Mouse (Mus musculus): ENCODE data around the gene Pdzd2.

Gene Pdzd2

DNA sequence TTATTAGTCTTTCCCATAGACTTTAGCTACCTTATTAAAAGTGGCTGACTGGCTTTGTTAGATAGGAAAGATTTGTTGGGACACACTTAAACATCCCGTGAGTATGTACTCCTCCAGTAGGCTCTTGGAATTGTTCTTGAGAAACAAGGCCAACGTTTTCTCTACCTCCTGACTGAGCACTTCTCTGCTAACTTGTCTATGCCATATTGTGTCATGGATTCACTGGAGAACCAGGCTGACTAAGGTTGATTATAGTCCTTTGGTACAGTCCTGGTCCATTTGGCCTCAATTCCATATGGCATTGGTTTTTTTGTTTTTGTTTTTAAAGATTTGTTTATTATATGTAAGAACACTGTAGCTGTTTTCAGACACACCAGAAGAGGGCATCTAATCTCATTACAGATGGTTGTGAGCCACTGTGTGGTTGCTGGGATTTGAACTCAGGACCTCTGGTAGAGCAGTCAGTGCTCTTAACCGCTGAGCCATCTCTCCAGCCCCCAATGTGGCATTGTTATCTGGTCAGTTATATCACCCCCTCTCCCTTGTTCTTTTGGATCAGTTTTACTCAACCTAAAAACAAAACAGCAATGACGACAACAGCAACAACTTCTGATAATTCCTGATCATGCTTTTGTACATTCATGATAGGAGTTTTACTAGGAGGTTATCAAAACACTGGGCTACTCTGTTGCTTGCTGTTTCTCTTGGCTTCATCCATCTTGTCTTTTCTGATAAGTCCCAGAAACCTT lies 402.5 kb downstream of the Pdzd2 start:
- no peak for DNase-seq

GRCm38 (mm10) chr15:12334381-12334780 lies 405.3 kb downstream of the Pdzd2 start:
- no peak for DNase-seq

GRCm38 (mm10) chr15:12331300-12331699 lies 408.4 kb downstream of the Pdzd2 start:
- no peak for DNase-seq

DNA sequence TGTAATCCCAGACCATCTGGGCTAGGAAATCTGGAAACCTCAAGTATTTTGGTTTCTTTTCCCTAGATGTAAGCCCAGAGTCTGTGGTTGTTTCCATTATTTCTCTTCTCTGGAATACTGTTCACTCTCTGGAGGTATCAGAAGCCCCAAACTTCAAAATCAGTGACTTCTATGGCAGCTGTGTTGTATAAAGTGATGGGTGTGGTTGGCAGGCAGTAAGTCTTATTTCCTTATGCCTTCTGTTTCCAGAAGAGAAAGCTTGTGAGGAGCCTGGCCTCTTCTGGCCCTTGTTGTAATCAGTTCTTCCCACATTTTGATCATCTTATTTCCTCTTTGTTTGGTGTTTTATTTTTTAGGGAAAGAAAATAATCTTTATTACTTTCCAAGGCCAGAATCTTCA lies 408.8 kb downstream of the Pdzd2 start:
- DNase-seq = no peak

DNA sequence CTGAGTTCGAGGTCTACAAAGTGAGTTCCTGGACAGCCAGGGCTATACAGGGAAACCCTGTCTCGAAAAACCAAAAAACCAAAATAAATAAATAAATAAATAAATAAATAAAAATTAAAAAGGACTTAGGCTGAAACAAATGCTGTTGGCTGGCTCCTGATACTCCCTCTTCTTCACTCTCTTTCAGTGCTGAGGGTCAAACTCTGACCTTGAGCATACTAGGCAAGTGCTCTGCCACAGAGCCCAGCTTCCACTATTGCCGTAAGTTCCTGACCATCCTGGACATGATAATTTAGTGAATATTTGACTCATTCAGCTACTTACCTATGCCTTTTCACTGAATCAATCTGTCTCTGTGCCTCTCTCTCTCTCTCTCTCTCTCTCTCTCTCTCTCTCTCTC lies 409.3 kb downstream of the Pdzd2 start:
- no peak for DNase-seq

DNA sequence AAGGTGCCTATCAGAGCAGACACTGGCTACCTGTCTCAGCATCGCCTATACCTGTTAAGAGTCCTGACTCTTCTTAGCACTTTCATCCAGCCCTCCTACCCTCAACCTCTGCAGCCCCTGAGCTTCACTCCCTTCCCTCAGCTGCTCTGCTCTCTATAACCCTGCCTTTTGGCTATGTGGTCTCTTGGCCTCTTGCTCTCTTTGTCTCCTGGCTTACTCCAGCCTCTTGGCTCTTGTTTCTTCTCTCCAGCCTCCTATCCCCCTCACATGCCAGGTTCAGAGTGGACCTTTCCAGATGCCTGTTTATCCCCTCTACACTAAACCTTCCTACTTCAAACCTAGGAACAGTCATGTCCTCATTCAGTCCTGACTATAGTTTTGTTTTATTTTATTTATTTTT lies 415.4 kb downstream of the Pdzd2 start:
- DNase-seq = no peak

DNA sequence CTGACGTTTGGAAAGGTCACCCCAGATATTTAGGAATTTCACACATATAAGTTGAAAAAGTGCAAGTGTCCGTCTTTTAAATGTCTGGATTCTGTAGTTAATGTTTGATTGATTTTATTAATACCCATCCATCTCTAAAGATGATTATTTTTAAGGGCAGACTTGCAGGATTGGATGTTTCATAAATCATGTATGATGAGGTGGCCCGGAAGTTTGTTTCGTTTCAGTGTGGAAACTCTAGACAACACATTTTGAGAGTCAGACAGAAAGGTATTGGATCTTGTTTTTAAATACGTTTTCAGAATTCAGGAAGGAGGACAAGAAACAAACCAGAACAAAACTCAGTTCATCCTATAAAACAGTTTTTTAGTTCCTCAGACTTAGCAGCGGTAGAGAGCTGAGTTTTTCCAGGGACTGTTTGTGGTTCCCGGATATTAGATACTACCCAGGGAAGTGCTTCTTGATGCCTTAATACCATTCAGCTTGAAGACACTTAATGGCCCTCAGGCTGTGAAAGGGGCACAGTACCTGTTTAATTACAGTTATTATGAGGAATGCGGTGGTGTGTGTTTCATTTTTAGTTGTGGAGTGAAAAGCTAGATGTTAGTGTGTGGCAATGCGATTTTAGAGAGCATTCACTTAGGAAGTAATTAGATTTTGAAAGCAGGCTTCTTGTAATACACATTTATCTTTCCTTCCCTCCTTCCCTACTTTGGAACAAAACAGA lies 416.9 kb downstream of the Pdzd2 start:
- DNase-seq = no peak

DNA sequence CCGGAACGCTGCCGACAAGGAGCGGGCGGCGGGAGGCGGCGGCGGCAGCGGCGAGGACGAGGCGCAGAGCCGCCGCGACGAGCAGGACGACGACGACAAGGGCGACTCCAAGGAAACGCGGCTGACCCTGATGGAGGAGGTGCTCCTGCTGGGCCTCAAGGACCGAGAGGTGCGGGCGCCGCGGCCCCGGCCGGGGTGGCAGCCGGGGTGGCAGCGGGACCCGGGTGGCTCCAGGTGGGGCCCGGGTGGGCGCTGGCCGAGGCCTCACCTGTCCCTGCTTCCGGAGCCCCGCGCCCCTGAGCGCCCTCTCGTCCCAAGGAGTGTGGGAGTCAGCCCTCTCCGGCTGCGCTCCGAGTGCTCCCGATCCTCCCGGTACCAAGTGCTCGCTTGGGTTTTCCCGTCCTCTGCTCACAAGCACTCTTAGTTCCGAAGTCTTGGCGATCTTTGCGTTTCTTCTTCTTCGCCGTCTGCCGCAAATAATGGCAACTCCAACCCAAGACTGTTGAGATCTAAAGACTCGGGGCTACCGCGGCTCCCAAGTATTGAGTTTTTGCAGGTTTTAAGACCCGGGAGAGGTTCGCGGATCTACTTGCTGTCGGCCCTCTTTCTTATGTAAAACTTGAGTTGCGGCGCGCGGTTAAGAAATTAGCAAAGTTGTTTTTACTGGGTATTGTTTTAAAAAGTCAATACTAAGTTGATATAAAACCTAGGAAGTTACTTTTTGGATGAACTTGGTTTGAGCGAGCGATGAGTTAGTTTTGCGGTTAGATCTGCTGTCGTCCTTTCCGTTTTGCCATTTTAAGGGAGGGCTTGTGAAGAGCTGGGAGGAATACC lies 417.7 kb downstream of the Pdzd2 start, which contains the start of gene 1810049J17Rik:
Gene 1810049J17Rik, minus strand, starts transcription at position 112 of the 834 bp plus-strand sequence.
- DNase-seq = no peak

- peak; percentile 96 for DNase-seq
Measured at GRCm38 (mm10) chr15:12321091-12321787, 418.5 kb downstream of the Pdzd2 start, which contains the start of gene Golph3. TSS of gene Golph3 (plus strand) at chr15:12321450.

GRCm38 (mm10) chr15:12320441-12321090 lies 419.2 kb downstream of the Pdzd2 start:
- no peak for DNase-seq

DNA sequence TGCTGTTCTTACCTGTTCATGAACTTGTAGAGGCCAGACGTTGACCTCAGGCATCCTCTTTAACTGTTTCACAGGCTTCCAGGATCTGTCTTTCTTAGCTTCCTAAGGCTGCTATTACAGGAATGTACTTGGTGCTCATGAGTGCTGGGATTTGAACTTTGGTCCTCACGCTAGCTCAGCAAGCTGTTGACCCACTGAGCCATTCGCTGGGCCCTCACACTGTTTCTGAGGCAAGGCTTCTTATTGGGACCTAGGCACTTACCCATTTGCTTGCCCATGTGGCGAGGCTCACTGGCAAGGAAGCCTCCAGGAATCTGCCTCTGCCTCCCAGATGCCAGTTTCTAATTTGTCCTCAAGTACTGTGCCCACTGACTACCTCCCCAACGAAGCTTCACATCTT lies 419.8 kb downstream of the Pdzd2 start:
- no peak for DNase-seq

DNA sequence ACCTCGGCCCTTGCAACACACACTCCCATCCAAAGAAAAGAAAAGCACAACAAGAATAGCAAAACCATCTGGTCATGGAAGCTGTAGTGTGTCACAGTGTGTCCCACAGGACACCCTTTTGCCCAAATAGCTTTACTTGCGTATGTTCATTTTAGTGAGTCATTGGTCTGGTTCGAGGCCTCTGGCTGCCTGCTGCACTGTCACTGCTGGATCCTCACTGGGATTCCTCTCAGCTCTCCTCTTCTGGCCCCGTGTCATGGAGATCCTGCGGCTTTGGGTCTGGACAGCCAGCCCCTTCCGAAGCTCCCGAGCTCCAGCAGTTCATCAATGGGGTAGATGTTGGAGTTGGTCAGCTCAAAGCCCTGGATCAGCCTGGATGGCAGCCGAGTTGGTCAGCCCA lies 421.3 kb downstream of the Pdzd2 start:
- DNase-seq = no peak

DNA sequence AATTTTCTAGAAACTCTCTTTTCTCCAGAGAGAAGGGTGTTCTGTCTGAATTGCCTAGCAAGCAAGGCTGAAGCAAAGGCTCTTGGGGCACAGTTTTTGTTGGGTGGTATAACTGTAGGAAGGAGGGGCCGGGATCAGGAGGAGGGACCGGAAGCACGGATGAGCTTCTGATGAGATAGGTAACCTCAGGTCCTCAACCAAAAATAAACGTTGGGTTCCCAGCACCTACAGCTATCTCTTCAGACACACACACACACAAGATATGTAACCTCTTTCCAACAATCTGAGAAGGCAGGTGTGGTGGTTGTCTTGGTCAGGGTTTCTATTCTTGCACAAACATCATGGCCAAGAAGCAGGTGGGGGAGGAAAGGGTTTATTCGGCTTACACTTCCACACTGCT lies 422.4 kb downstream of the Pdzd2 start:
- no peak for DNase-seq

GRCm38 (mm10) chr15:12315996-12316395 lies 423.7 kb downstream of the Pdzd2 start:
- DNase-seq = no peak

DNA sequence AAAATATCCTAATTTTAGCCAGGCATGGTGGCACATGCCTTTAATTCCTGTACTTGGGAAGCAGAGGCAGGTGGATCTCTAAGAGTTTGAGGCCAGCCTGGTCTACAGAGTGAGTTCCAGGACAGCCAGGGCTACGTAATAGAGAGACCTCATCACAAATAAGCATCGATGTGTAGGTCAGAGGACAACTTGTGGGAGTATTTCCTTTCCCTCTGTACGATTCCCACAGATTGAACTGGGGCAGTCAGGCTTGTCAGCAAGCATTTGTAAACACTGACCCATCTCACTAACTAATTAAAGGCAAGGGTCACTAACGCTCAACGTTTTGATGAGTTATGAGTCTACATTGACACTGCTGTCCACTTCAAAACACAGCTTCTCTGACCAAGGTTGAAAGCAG lies 425.1 kb downstream of the Pdzd2 start:
- no peak for DNase-seq

DNA sequence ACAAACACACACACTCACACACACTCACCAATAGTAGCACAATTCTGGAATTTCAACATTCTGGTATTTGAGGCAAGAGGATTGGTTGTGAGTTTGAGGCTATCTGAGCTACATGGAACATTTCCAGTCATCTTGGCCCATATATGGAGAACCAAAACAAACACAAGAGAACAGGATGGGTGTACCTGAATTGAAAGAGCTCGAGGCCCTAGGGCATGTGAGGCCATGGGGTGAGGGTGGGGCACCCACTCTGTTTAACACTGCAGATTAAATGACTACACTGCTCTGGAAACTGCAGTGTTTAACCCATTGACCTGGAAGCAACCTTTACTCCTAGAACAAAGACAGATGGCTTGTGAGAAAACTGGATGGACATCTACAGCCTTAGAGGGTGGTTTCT lies 426.5 kb downstream of the Pdzd2 start:
- DNase-seq = no peak

DNA sequence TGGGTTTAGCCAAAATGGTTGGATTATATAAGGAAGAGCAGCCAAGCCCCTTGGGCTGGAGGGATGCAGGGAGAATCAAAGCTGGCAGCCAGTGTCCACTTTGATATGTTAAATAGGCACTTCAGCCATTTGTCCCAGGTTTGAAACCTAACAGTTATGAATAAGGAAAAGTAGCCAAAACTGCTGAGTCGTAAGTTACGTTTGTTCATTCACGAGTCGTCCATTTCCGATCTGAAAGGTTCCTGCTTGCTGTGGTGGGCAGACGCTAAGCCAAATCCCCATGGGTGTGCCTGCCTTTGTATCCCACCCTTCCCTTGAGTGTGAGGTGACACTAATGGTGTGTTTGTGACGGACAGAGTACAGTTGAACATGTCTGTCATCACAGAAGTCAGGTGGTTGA lies 428.3 kb downstream of the Pdzd2 start:
- no peak for DNase-seq

GRCm38 (mm10) chr15:12310676-12311075 lies 429.0 kb downstream of the Pdzd2 start:
- DNase-seq = no peak
